Mouse (Mus musculus) forebrain, embryonic 16.5 days (tissue): ENCODE measurements around the gene Epb41. TPM values are rescaled to one million over a fixed set of nuclear protein-coding genes. Genes with fewer than 3 reads are reported as not detected.

Experiments used
- ATAC-seq: fragments of 200-750 bp; cut with Nextera tagmentation; 2 replicates; pipeline ENCODE4 v1.8.0; 2017; ENCODE audit warnings: mild to moderate bottlenecking, moderate library complexity
- H3K27ac ChIP-seq: fragments of 300-500 bp; sonication (generic); 2 replicates; pipeline ENCODE4 v1.5.1; 2014; ENCODE audit warnings: low read length, control low read depth
- H3K27me3 ChIP-seq: fragments of 300-500 bp; sonication (generic); replicated peaks from 2 replicates; pipeline ENCODE4 v1.6.1; 2014; ENCODE audit warnings: low read length; ENCODE audit not compliant: control insufficient read depth, insufficient read depth
- H3K36me3 ChIP-seq: fragments of 300-500 bp; sonication (generic); 2 replicates; pipeline ENCODE4 v1.6.1; 2014; ENCODE audit not compliant: control insufficient read depth, insufficient read depth
- H3K4me1 ChIP-seq: fragments of 300-500 bp; sonication (generic); replicated peaks from 2 replicates; pipeline ENCODE4 v1.6.1; 2014; ENCODE audit warnings: low read length; ENCODE audit not compliant: control insufficient read depth, insufficient read depth
- H3K4me2 ChIP-seq: fragments of 300-500 bp; sonication (generic); 2 replicates; pipeline ENCODE4 v1.6.1; 2014; ENCODE audit warnings: mild to moderate bottlenecking, low read length, control low read depth
- H3K4me3 ChIP-seq: fragments of 300-500 bp; sonication (generic); replicated peaks from 2 replicates; pipeline ENCODE4 v1.5.1; 2014; ENCODE audit warnings: mild to moderate bottlenecking, low read length, control low read depth
- H3K9ac ChIP-seq: fragments of 300-500 bp; sonication (generic); replicated peaks from 2 replicates; pipeline ENCODE4 v1.6.1; 2014; ENCODE audit warnings: low read depth, low read length, control low read depth
- H3K9me3 ChIP-seq: fragments of 300-500 bp; sonication (generic); 2 replicates; pipeline ENCODE4 v1.6.1; 2016; ENCODE audit warnings: low read length; ENCODE audit not compliant: control insufficient read depth
- WGBS: fragments of 180-500 bp; shearing (Covaris S2); extraction: QIAGEN DNeasy Blood & Tissue Kit; methylation state at CpG from one replicate; pipeline ENCODE4 v1.1.7; 2014; 5-methylcytosine and 5-hydroxymethylcytosine counted together
- polyA plus RNA-seq: library from polyadenylated mRNA; unstranded; fragments of >200 nt; fragmentation: Nextera tagmentation; extraction: Ambion mirVana; gene quantifications from 2 replicates; pipeline ENCODE4 v1.2.1, GENCODE M21; 2015

Epb41 gene
- polyA plus RNA-seq, 1 experiment from 2014 or later = 74.1 TPM

DNA sequence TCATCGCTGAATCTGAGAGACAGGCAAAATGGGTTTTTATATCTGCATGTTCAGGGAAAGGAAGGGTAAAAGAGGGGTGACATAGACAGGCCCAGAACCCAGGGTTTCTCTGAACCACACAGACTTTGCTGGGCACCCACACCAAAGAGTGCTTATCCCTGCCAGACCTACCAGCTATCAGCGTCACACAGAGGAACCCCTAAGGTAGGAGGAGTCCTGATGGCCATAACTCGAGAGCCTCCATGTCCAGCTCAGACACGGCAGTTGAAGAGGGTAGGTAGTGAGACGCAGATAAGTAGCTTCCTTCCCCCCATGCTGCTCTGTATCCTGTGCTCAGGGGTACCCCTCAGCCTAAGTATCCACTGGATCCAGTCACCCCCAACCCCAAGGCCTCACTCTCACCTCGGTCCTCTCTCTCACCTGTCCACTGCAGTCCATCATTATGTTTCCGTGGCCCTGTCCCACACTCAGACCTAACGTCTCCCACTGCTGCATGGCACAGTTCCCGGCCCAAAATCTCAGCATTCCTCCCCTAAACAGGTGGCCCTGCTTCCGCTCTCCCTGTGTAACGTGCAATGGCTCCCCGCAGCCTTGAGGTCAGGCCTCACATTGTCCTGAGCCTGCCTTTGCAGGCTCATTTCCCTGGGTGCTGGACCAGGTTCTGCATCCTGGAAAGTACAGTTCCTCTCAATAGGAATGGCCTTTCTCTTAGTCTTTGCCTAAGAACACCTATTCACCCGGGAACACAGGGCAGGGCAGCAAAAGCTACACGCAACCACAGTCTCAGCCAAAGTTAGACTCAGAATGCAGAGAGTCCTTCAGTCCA, 7.8 kb downstream of the Epb41 start:
- no peak overlapping the region for H3K9ac ChIP-seq
- no peaks in the 10 kb centered on the region for H3K9me3 ChIP-seq
- no peak overlapping the region for H3K4me3 ChIP-seq
- no peak overlapping the region for H3K4me2 ChIP-seq
- H3K36me3 ChIP-seq = no peaks in the 10 kb centered on the region
- no peak for ATAC-seq
- H3K27me3 ChIP-seq = peaks cover 3% of the 10 kb centered on the region; the same call in 1 of the 2 replicates
- 84% methylated on average over 14 of the region's 14 CpGs for WGBS
- H3K4me1 ChIP-seq = peaks cover 5% of the 10 kb centered on the region
- no peak overlapping the region for H3K27ac ChIP-seq

DNA sequence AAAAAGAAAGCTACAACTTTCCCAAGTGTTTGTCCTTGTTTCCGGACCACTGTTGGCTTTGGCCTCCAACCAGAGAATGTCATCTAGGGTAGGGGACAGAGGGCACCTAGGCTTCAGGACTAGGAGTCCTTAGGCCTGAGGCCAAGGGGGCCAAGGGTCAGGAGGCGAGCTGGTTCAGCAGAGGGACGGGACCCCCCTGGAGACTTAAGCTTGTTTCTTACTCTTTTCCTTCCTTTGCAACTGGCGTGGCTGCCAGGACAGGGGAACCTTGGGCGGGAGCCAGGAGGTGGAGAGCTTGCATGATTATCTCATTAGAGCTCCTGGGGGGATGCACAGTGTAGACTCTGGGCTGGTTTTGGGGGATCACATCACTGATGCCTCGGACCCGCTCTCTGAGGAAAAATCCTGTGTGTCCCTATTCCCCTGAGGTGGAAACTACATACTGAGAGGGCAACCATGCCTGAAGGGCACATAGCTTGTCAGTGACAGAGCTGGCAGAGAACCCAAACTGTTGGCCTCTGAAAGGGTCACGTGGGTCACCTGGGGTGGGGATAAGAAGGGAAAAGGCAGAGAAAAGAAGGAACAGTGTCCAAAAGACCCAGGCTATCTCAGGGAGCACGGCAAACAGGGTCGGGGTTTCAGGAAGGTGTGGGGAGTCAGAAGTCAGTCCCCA, 8.9 kb downstream of the Epb41 start:
- ATAC-seq = no peak
- Histone ChIP-seq H3K9me3 (no peaks in the 10 kb centered on the region), H3K4me3 (no peak overlapping the region), H3K27ac (no peak overlapping the region), H3K4me1 (peaks cover 5% of the 10 kb centered on the region), H3K27me3 (peaks cover 3% of the 10 kb centered on the region; the same call in 1 of the 2 replicates), H3K36me3 (no peaks in the 10 kb centered on the region), H3K4me2 (no peak overlapping the region), H3K9ac (no peak overlapping the region)
- WGBS = 58% methylated on average over 9 of the region's 10 CpGs

DNA sequence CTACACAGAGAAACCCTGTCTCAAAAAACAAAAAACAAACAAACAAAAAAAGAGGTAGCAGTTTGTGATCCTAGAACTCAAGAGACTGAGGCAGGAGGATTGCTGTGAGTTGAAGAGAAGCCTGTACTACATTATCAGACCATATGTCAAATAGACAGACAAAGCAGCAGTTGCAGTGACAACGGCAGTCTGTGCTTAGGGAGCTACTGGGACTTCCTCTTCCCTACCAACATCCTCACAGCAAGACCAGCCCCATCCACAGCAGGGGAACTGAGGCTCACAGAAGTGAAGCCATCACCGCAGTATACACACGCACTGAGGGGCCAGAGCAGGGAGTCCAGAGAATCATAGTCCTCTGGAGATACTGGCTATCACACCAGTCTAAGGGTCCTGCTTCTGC, 9.5 kb downstream of the Epb41 start:
- Histone ChIP-seq H3K27me3 (peaks cover 3% of the 10 kb centered on the region; the same call in 1 of the 2 replicates), H3K9ac (no peak overlapping the region), H3K36me3 (no peaks in the 10 kb centered on the region), H3K27ac (no peak overlapping the region), H3K4me3 (no peak overlapping the region), H3K4me2 (no peak overlapping the region), H3K4me1 (peaks cover 5% of the 10 kb centered on the region), H3K9me3 (no peaks in the 10 kb centered on the region)
- WGBS = 79% methylated on average over 3 of the region's 3 CpGs
- ATAC-seq = no peak

DNA sequence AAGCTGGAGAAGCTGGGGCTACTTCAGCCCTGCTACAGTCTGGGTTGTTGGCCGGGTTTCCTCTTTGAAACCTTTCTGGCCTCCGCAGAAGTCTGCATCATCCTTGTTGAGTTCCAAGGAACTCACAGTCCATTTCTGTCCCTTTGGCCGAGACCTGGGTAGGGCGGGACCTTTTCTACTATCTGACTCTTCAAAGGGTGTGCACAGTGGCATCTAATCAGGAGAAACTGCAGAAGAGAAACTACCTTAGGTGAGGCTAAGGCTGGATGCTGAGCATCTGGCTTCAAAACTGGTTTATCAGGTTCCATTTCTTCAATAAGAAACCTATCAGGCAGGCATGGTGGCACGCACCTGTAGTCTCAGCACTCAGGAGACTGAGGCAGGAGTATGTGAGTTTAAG, 10.6 kb downstream of the Epb41 start:
- peaks cover 3% of the 10 kb centered on the region; the same call in 1 of the 2 replicates for H3K27me3 ChIP-seq
- no peak overlapping the region for H3K4me2 ChIP-seq
- no peak overlapping the region for H3K4me3 ChIP-seq
- no peak for ATAC-seq
- peaks cover 5% of the 10 kb centered on the region for H3K4me1 ChIP-seq
- H3K9me3 ChIP-seq = no peaks in the 10 kb centered on the region
- H3K9ac ChIP-seq = no peak overlapping the region
- no peak overlapping the region for H3K27ac ChIP-seq
- WGBS = 95% methylated on average over 5 of the region's 5 CpGs
- H3K36me3 ChIP-seq = no peaks in the 10 kb centered on the region

DNA sequence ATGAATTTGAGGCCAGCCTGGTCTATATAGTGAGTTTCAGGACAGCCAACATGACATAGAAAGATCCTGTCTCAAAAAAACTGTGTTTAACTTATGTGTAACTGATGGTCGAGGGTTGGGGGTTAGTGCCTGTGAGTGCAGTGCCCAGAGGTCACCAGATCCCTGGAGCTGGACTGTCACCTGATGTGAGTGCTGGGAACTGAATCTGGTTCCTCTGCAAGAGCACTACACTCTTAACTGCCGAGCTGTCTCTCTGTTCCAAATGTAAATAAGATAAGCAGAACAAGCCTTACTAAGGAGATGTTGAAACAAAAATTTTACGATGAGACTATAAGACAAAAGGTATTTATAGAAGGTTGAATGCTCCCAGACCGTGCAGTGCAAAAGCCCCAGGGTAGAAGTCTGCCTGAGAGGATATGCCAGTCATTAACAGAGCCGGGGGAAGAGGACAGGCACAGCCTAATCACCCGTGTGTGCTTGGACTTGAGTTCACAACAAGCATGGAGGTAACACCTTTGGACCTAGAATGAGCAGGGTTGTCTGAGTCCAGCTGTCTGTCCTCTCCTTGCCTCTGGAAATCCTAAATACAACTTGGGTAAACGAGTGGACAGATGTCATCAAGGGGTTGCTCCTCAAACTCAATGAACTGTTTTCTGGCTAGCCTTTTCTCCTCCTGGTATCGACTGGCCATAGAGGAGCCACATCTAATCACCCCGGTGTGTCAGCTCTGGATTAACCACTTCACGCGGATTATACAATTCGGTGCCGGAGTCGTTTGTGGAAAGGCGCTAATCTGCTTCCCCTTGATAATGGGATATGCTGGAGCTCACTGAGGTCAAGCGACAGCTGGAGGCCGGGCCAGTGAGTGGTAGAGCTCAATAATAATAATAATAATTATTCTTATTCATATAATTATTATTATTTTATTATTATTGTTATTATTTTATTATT, 11.9 kb downstream of the Epb41 start:
- Histone ChIP-seq H3K27ac (no peak overlapping the region), H3K36me3 (no peaks in the 10 kb centered on the region), H3K4me2 (no peak overlapping the region), H3K4me1 (peaks cover 5% of the 10 kb centered on the region), H3K9ac (no peak overlapping the region), H3K27me3 (peaks cover 3% of the 10 kb centered on the region; the same call in 1 of the 2 replicates), H3K4me3 (no peak overlapping the region), H3K9me3 (no peaks in the 10 kb centered on the region)
- 75% methylated on average over 17 of the region's 17 CpGs for WGBS
- no peak for ATAC-seq

DNA sequence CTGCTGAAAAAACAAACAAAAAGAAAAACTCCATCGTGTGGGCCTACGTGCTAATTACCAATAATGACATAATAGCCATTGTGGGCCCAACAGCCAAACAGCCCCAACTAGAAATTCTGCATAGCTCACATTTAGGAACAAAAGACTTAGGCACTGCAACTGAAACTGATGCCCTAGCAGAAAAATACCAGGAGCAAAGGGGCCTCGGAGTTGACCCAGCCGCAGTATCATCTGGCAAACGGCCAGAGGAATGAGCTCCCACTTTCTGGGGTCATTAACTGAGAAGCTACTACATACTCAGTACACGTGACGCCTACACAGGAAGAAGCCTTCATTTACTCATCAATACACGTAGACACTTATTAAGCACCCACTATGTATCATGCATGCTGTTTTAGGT, 12.8 kb downstream of the Epb41 start:
- WGBS = 51% methylated on average over 8 of the region's 8 CpGs
- Histone ChIP-seq H3K4me3 (no peak overlapping the region), H3K9ac (no peak overlapping the region), H3K36me3 (no peaks in the 10 kb centered on the region), H3K27ac (no peak overlapping the region), H3K27me3 (no peaks in the 10 kb centered on the region; the same call in 1 of the 2 replicates), H3K4me2 (no peak overlapping the region), H3K4me1 (peaks cover 5% of the 10 kb centered on the region), H3K9me3 (no peaks in the 10 kb centered on the region)
- ATAC-seq = no peak

DNA sequence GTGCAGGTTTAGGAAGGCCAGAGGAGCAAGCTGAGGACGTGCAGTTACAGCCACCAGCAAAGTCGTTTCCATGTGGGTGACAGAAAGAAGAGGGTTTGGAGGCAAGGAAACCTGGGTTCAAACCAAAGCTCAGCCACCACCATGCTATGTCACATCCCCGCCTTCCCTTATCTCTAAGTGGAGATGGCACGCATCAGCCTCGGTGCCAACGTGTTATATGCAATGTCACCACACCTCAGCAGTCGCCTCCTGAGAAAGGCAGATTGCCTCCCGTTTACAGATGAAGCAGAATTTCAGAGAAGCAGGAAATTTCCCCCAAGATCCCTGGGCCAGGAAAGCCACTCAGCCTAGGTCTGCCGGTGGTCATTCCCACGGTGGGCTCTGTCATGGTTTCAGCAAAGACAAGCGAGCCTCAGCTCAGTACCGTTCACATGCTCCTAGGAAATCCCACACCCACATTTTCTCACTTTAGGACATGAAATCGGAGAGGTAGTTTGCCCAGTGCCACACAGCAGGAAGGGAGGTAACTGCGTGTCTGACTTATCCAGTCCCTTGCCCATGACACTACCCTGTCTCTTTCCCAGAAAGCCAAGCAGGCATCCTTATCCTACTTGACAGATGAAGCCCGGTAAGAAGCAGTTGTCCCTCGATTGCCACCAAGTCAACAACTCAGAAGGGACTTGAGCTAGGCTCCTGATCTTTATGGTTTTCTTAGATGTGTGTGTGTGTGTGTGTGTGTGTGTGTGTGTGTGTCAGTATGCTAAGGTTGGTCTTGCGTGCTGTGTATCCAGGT, 14.9 kb downstream of the Epb41 start:
- Histone ChIP-seq H3K4me3 (no peak overlapping the region), H3K27me3 (no peaks in the 10 kb centered on the region; the same call in 1 of the 2 replicates)

DNA sequence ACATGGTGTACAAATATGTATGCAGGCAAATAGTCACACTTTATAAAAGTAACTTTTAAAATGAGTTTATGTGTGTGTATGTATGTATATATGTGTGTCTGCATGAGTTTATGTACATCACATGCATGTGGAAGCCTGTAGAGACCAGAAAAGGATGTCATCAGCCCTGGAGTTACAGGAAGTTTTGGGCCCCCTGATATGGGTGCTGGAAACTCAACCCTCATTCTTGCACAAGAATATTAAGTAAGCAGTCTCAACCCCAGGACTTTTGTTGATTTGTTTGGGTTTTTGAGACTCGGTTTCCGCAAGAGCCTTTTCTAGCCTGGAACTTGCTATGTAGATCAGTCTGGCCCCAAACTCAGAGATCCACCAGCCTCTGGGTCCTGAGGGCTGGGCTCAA, 15.6 kb downstream of the Epb41 start:
- no peak for ATAC-seq
- Histone ChIP-seq H3K27ac (no peak overlapping the region), H3K4me3 (no peak overlapping the region), H3K27me3 (no peaks in the 10 kb centered on the region; the same call in 1 of the 2 replicates), H3K4me2 (no peak overlapping the region), H3K9ac (no peak overlapping the region), H3K4me1 (no peaks in the 10 kb centered on the region), H3K9me3 (no peaks in the 10 kb centered on the region), H3K36me3 (no peaks in the 10 kb centered on the region)
- 94% methylated on average over 2 of the region's 2 CpGs for whole genome bisulfite sequencing

More for the DNA sequence above, 14.9 kb downstream of the Epb41 start:
- ATAC-seq = no peak
- H3K9me3 ChIP-seq = no peaks in the 10 kb centered on the region
- H3K27ac ChIP-seq = no peak overlapping the region
- H3K36me3 ChIP-seq = no peaks in the 10 kb centered on the region
- H3K9ac ChIP-seq = no peak overlapping the region
- H3K4me1 ChIP-seq = no peaks in the 10 kb centered on the region
- no peak overlapping the region for H3K4me2 ChIP-seq
- WGBS = 82% methylated on average over 17 of the region's 17 CpGs
